Mouse (Mus musculus) MEL (cell line): Measurements from ENCODE around the gene Gipc3.

ENCODE experiments used
- BHLHE40 ChIP-seq: IDR thresholded peaks from 2 replicates; pipeline ENCODE4 v1.6.1; 2012; ENCODE audit warnings: low read depth, mild to moderate bottlenecking, inconsistent platforms, low read length, improper control_type of control experiment, borderline replicate concordance
- CTCF ChIP-seq, 3 experiments: IDR thresholded peaks in 2 of 3; conservative IDR thresholded peaks in 1 of 3; 2 replicates each; pipeline ENCODE4 v1.5.1; 2011 to 2012; ENCODE audit warnings: low read length in 3 of 3, low read depth in 2 of 3, mild to moderate bottlenecking in 2 of 3, improper control_type of control experiment in 1 of 3, inconsistent platforms in 1 of 3, mixed read lengths in 1 of 3, moderate library complexity in 1 of 3; ENCODE audit not compliant: control insufficient read depth in 1 of 3, insufficient read depth in 1 of 3, poor library complexity in 1 of 3, severe bottlenecking in 1 of 3
- ELF1 ChIP-seq: IDR thresholded peaks from 2 replicates; pipeline ENCODE4 v1.6.1; 2014; ENCODE audit warnings: low read depth, mild to moderate bottlenecking, inconsistent platforms, low read length, improper control_type of control experiment, moderate library complexity
- EP300 ChIP-seq, 2 experiments: IDR thresholded peaks; 2 replicates each; pipeline ENCODE4 v1.6.1; 2011; ENCODE audit warnings: improper control_type of control experiment in 2 of 2, low read length in 2 of 2, low read depth in 1 of 2, mild to moderate bottlenecking in 1 of 2
- GATA1 ChIP-seq: IDR thresholded peaks from 2 replicates; pipeline ENCODE4 v1.6.1; 2011; ENCODE audit warnings: low read depth, low read length, improper control_type of control experiment
- KAT2A ChIP-seq: conservative IDR thresholded peaks from 2 replicates; pipeline ENCODE4 v1.6.1; 2012; ENCODE audit warnings: low read depth, low read length, improper control_type of control experiment, inconsistent platforms
- MAFK ChIP-seq: IDR thresholded peaks from 2 replicates; pipeline ENCODE4 v1.6.1; 2011; ENCODE audit warnings: low read depth, mild to moderate bottlenecking, low read length, improper control_type of control experiment, borderline replicate concordance
- NELFE ChIP-seq: IDR thresholded peaks from 2 replicates; pipeline ENCODE4 v1.6.1; 2011; ENCODE audit warnings: low read depth, low read length, improper control_type of control experiment
- POLR2A ChIP-seq, 2 experiments: IDR thresholded peaks; 2 replicates each; pipeline ENCODE4 v1.6.1; 2011 to 2012; ENCODE audit warnings: low read length in 2 of 2, mild to moderate bottlenecking in 2 of 2, control low read depth in 1 of 2, improper control_type of control experiment in 1 of 2, low read depth in 1 of 2, moderate library complexity in 1 of 2; ENCODE audit not compliant: control insufficient read depth in 1 of 2, insufficient read depth in 1 of 2, poor library complexity in 1 of 2
- POLR2AphosphoS2 ChIP-seq: IDR thresholded peaks from 2 replicates; pipeline ENCODE4 v1.6.1; 2011; ENCODE audit warnings: low read length, improper control_type of control experiment
- SIN3A ChIP-seq: IDR thresholded peaks from 2 replicates; pipeline ENCODE4 v1.6.1; 2012; ENCODE audit warnings: low read length, improper control_type of control experiment, inconsistent platforms
- TCF12 ChIP-seq: IDR thresholded peaks from 2 replicates; pipeline ENCODE4 v1.6.1; 2014; ENCODE audit warnings: low read depth, mild to moderate bottlenecking, inconsistent platforms, low read length, improper control_type of control experiment, moderate library complexity
- ZMIZ1 ChIP-seq: IDR thresholded peaks from 2 replicates; pipeline ENCODE4 v1.6.1; 2012; ENCODE audit warnings: low read depth, mild to moderate bottlenecking, inconsistent platforms, low read length, improper control_type of control experiment, moderate library complexity

DNA sequence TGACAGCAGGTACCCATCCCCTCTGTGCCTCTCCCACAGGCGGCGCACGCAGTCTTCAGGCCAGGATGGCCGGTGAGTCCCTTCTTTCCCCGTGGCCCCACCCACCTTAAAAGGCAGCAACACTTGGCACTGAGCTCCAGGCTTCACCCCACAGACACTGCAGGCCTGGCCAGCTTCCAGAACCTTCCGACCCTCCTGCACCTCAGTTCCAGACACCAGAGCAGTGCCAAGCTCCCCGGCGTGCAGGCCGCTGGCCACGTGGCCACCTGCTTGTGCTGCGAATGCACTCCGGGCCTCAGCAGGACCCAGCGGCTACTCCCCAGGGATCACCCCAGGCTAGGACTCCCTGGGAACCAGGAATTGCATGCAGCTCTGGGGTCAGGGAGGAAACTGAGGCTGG is 29.5 kb downstream of the Gipc3 start:
- TF ChIP-seq NELFE (no peak), CTCF (IDR thresholded peaks at IDR 0.05 in 2 of 3, conservative IDR thresholded peaks at IDR 0.05 in 1 of 3; ENCODE audit: control insufficient read depth in 1 of 3, insufficient read depth in 1 of 3, low read depth in 2 of 3, low read length in 3 of 3, poor library complexity in 1 of 3, severe bottlenecking in 1 of 3) (no peak), POLR2A (IDR thresholded peaks at IDR 0.05; ENCODE audit: control insufficient read depth in 1 of 2, insufficient read depth in 1 of 2, low read depth in 1 of 2, low read length in 2 of 2, poor library complexity in 1 of 2) (no peak), EP300 (IDR thresholded peaks at IDR 0.05; ENCODE audit: low read depth in 1 of 2, low read length in 2 of 2) (no peak), MAFK (no peak), BHLHE40 (no peak), ZMIZ1 (no peak), TCF12 (no peak), POLR2AphosphoS2 (no peak), ELF1 (no peak), GATA1 (no peak), KAT2A (no peak), SIN3A (no peak)
